Mouse (Mus musculus) Patski (cell line): ENCODE measurements around the gene Oas1f. TPM values are rescaled to one million over a fixed set of nuclear protein-coding genes. Genes with fewer than 3 reads are reported as not detected.
"Not testable (repeated sequence)": the region's sequence is repeated elsewhere in the genome, so short reads cannot be mapped to it uniquely, and the experiment has no call there.

Source experiments
- ATAC-seq: fragments of 100-300 bp; one replicate; pipeline ENCODE4 v1.8.0; 2021
- CTCF ChIA-PET: fragments of 350-600 bp; sonication (Branson Sonifier 250); formaldehyde crosslinking; loops from one replicate; lab custom pipeline; 2022; ENCODE audit warnings: inconsistent platforms; lab: Charles Lee
- POLR2A ChIA-PET: fragments of 350-600 bp; sonication (Branson Sonifier 250); formaldehyde crosslinking; loops from one replicate; lab custom pipeline; 2022; ENCODE audit warnings: antibody characterized with exemption, inconsistent platforms; lab: Charles Lee
- DNase-seq: peaks from one replicate; pipeline ENCODE4 v3.0.0-alpha.2; 2011; ENCODE audit warnings: low read depth, low spot score
- H3K27me3 ChIP-seq: fragments of 371-371 bp; one replicate; pipeline ENCODE4 v1.5.1; 2021
- CTCF ChIP-seq: fragments of 100-300 bp; IDR thresholded peaks from one replicate; pipeline ENCODE4 v1.5.1; 2021
- in situ Hi-C: fragments of 300-500 bp; cut with MboI; formaldehyde crosslinking; loops from 3 replicates; pipeline ENCODE4 v1.11.1; 2018; ENCODE audit warnings: low pct_unique_long_range_greater_than_20kb, mixed read lengths
- polyA plus RNA-seq: library from polyadenylated mRNA; unstranded; gene quantifications from one replicate; pipeline ENCODE4 v1.2.3, GENCODE M21; 2021

Oas1f gene
- polyA plus RNA-seq, 1 experiment from 2014 or later: not detected

DNA sequence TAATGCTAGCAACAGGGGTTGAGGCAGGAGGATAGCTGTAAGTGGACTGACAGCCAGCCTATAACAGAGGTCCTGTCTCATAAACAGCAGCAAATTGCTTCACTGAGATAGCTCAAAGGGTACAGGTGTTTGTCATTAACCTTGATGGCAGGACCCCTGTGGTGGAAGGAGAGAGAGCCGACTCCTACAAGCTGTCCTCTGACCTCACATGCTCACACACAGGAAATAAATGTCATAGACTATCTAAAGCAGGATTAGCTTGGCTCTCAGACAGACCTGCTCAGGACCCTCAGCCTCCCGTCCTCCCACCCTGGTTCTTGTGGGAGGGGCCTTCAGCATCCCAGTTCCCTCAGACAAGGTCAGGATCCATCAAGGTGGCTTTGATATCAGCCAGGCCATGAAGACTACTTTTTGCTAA lies 45.1 kb downstream of the Oas1f start:
- ChIA-PET POLR2A (no interaction called here), CTCF (no interaction called here)
- DNase-seq: no peak
- in situ Hi-C loops: loop anchor here (5.0 kb wide), 1 partner anchor 95 kb away; the partner anchor contains the start of gene Oas1e
- H3K27me3 ChIP-seq: no peaks in the 10 kb centered on the region
- TF ChIP-seq CTCF: no peak
- no peak for ATAC-seq

GRCm38 (mm10) chr5:120893866-120894265 lies 46.7 kb downstream of the Oas1f start:
- H3K27me3 ChIP-seq, POLR2A ChIA-PET, CTCF ChIA-PET, DNase-seq, ATAC-seq: not testable (repeated sequence)
- in situ Hi-C loops: loop anchor here (5.0 kb wide), 1 partner anchor 97 kb away; the partner anchor contains the start of gene Oas1e

DNA sequence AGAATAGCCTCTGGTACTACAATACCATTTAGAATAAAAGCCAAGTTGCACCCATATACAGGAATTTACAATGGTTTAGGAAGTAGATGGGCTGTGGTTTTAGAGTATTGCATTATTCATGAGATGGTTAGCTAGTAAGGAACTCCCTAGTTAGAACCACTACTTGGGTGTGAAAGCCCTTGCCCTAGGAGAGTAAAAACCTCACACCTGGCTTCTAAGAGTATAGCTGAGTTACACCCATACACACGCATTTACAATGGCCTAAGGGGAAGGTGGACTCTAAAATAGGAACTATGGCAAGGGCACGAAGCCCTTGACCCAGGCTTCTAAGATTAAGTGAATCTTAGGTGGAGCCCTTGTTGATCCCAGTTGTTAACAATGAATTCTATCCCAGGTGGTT lies 47.5 kb downstream of the Oas1f start:
- ATAC-seq, DNase-seq, H3K27me3 ChIP-seq, CTCF ChIA-PET, POLR2A ChIA-PET: not testable (repeated sequence)
- in situ Hi-C loops: loop anchor here (5.0 kb wide), 1 partner anchor 97 kb away; the partner anchor contains the start of gene Oas1e

DNA sequence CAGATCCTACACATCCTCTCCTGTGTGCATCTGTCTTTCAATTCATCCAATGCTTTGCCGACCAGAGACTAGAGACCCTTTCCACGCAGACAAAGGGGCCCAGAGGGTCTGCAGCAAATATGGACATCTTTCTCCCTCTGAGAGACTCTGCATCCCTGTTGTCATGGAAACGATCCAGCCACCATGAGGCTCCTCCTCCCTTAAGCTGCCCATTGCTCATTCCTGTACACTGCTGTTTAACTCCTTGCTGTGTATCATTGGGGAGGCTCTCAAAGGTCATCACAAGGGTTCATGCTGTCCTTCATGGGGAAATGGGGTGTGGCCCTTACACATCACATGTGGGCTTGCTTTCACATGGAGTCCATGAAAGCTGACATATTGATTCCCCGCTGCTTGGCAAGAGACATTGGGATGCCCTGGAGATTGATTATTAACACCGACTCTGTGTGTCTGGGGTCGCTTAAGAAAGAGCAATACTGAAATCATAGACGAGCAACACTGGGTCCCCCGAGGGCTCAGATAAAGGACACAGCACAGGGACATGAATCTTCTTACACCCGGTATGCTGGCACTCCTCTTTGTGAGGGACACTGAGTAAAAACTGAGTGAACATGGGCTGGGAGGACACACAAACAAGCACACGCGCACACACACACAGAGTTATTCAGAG lies 48.2 kb downstream of the Oas1f start:
- H3K27me3 ChIP-seq: no peaks in the 10 kb centered on the region
- in situ Hi-C loops: no loop called here
- POLR2A ChIA-PET: no interaction called here
- no peak for TF ChIP-seq CTCF
- CTCF ChIA-PET: no interaction called here
- no peak for DNase-seq
- no peak for ATAC-seq

DNA sequence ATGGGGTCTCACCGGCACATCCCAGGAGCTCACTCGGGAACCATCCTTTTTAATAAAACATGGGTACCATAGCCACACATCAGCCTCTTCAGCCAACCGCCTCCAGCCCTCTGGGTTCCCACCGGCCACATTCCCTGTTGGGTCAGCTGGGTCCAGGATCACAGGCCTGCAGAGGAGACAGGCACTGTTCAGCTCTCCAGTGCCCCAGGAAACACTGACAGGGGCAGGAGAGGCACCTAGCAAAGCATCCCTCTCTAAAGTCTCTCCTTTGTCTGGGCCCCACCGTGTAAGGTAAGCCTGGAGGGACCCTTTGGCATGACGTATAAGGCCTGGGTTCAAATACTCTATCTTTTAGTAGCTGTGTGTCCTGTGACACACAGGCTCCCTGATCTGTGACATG lies 51.1 kb downstream of the Oas1f start:
- peaks cover 4% of the 10 kb centered on the region for H3K27me3 ChIP-seq
- DNase-seq (no peak), ATAC-seq (no peak)
- ChIA-PET CTCF (no interaction called here), POLR2A (interaction anchor here (0.6 kb wide), 1 partner anchor 40 kb away, joined by 3 read pairs; no protein-coding TSS in a partner anchor)
- in situ Hi-C loops: no loop called here
- TF ChIP-seq CTCF: no peak

GRCm38 (mm10) chr5:120898726-120899125 lies 51.6 kb downstream of the Oas1f start:
- peaks cover 4% of the 10 kb centered on the region for H3K27me3 ChIP-seq
- no peak for ATAC-seq
- no peak for DNase-seq
- ChIA-PET POLR2A (interaction anchor here (0.6 kb wide), 1 partner anchor 40 kb away, joined by 3 read pairs; no protein-coding TSS in a partner anchor), CTCF (no interaction called here)
- TF ChIP-seq CTCF: no peak
- in situ Hi-C loops: no loop called here

GRCm38 (mm10) chr5:120900666-120901065 lies 53.5 kb downstream of the Oas1f start:
- ATAC-seq: no peak
- peaks cover 8% of the 10 kb centered on the region for H3K27me3 ChIP-seq
- in situ Hi-C loops: no loop called here
- ChIA-PET POLR2A (no interaction called here), CTCF (no interaction called here)
- no peak for TF ChIP-seq CTCF
- no peak for DNase-seq

- ChIA-PET POLR2A (no interaction called here), CTCF (no interaction called here)
- in situ Hi-C loops: no loop called here
- H3K27me3 ChIP-seq: peaks cover 8% of the 10 kb centered on the region
- DNase-seq: no peak
- no peak for ATAC-seq
- no peak for TF ChIP-seq CTCF
These were observed 54.9 kb downstream of the Oas1f start for GRCm38 (mm10) chr5:120902056-120902455.

GRCm38 (mm10) chr5:120906791-120907733 lies 59.9 kb downstream of the Oas1f start, which contains the start of gene Oas1a:
Oas1a (minus strand) TSS chr5:120907521.
- CTCF ChIA-PET, ATAC-seq, DNase-seq, H3K27me3 ChIP-seq, in situ Hi-C loops: not testable (repeated sequence)
- POLR2A ChIA-PET: interaction anchor here (0.7 kb wide), 1 partner anchor 37 kb away, joined by 3 read pairs; no protein-coding TSS in a partner anchor

Other genes with a start within 250 kb of the Oas1f start
- gene Rita1, start 234.8 kb upstream of the Oas1f start, polyA plus RNA-seq: 14.0 TPM
- gene Ddx54, start 234.6 kb upstream of the Oas1f start, polyA plus RNA-seq: 54.0 TPM
- gene Cfap73, start 213.1 kb upstream of the Oas1f start, polyA plus RNA-seq: 0.10 TPM
- 0.15 TPM for gene Rasal1, start 198.6 kb upstream of the Oas1f start, polyA plus RNA-seq
- 0.30 TPM for gene Dtx1, start 135.4 kb upstream of the Oas1f start, polyA plus RNA-seq
- not detected for gene Oas2, start 97.5 kb upstream of the Oas1f start, polyA plus RNA-seq
- gene Oas3, start 69.7 kb upstream of the Oas1f start, polyA plus RNA-seq: 0.04 TPM
- gene Oas1e, start 51.8 kb upstream of the Oas1f start, polyA plus RNA-seq: not detected
- gene Oas1c, start 34.9 kb upstream of the Oas1f start, polyA plus RNA-seq: 1.9 TPM
- not detected for gene Oas1h, start 14.1 kb downstream of the Oas1f start, polyA plus RNA-seq
- gene Oas1g, start 40.2 kb downstream of the Oas1f start, polyA plus RNA-seq: 0.04 TPM
- gene Oas1a, start 60.2 kb downstream of the Oas1f start, polyA plus RNA-seq: 0.21 TPM
- not detected for gene Oas1d, start 67.2 kb downstream of the Oas1f start, polyA plus RNA-seq
- gene Rph3a, start 162.7 kb downstream of the Oas1f start, polyA plus RNA-seq: not detected